Mouse (Mus musculus): ENCODE data around the gene Fhod1. TPM values are rescaled to one million over a fixed set of nuclear protein-coding genes. Genes with fewer than 3 reads are reported as not detected.

Fhod1 gene
- total RNA-seq, 2 experiments from 2014 or later, result 2.8 to 2.9 TPM

- DNase-seq (ENCODE audit: low spot score in 2 of 2), result peak; percentile 97 to 98
- intact Hi-C loops (cut with DNase I), result no loop called here
Measured at GRCm38 (mm10) chr8:105326141-105326672, 21.5 kb downstream of the Fhod1 start, which contains the start of the genes Lrrc29 and Tmem208. Lrrc29 (minus strand) TSS chr8:105326278. Tmem208 (plus strand) TSS chr8:105326354.

- no peak for DNase-seq (ENCODE audit: low spot score in 2 of 2)
- intact Hi-C loops (cut with DNase I), result no loop called here
Measured at GRCm38 (mm10) chr8:105325641-105326093, 22.1 kb downstream of the Fhod1 start.

GRCm38 (mm10) chr8:105323183-105323582 is 24.6 kb downstream of the Fhod1 start:
- DNase-seq (ENCODE audit: low spot score in 2 of 2), result no peak
- intact Hi-C loops (cut with DNase I), result no loop called here

- DNase-seq (ENCODE audit: low spot score in 2 of 2), result no peak
- intact Hi-C loops (cut with DNase I), result no loop called here
Measured at GRCm38 (mm10) chr8:105318662-105319190, 29.0 kb downstream of the Fhod1 start.

- intact Hi-C loops (cut with DNase I), result no loop called here
- no peak for DNase-seq (ENCODE audit: low spot score in 2 of 2)
Measured at GRCm38 (mm10) chr8:105317941-105318340, 29.8 kb downstream of the Fhod1 start.

- intact Hi-C loops (cut with DNase I), result no loop called here
Measured at GRCm38 (mm10) chr8:105315073-105315769, 32.5 kb downstream of the Fhod1 start.

GRCm38 (mm10) chr8:105313622-105314402 is 33.9 kb downstream of the Fhod1 start:
- intact Hi-C loops (cut with DNase I), result no loop called here
- DNase-seq (ENCODE audit: low spot score in 2 of 2), result no peak

More at GRCm38 (mm10) chr8:105315073-105315769, 32.5 kb downstream of the Fhod1 start:
- DNase-seq (ENCODE audit: low spot score in 2 of 2), result no peak

GRCm38 (mm10) chr8:105312891-105313481 is 34.8 kb downstream of the Fhod1 start:
- DNase-seq (ENCODE audit: low spot score in 2 of 2), result no peak
- intact Hi-C loops (cut with DNase I), result no loop called here

- DNase-seq (ENCODE audit: low spot score in 2 of 2), result no peak
- intact Hi-C loops (cut with DNase I), result no loop called here
Measured at GRCm38 (mm10) chr8:105311718-105312117, 36.0 kb downstream of the Fhod1 start.

GRCm38 (mm10) chr8:105310118-105310517 is 37.6 kb downstream of the Fhod1 start:
- DNase-seq (ENCODE audit: low spot score in 2 of 2), result no peak
- intact Hi-C loops (cut with DNase I), result no loop called here

- DNase-seq (ENCODE audit: low spot score in 2 of 2), result no peak
- intact Hi-C loops (cut with DNase I), result no loop called here
Measured at GRCm38 (mm10) chr8:105309142-105309847, 38.5 kb downstream of the Fhod1 start.

GRCm38 (mm10) chr8:105308428-105308827 is 39.3 kb downstream of the Fhod1 start:
- intact Hi-C loops (cut with DNase I), result no loop called here
- DNase-seq (ENCODE audit: low spot score in 2 of 2), result no peak

GRCm38 (mm10) chr8:105307670-105308069 is 40.1 kb downstream of the Fhod1 start:
- intact Hi-C loops (cut with DNase I), result no loop called here
- no peak for DNase-seq (ENCODE audit: low spot score in 2 of 2)

GRCm38 (mm10) chr8:105306146-105306691 is 41.5 kb downstream of the Fhod1 start:
- intact Hi-C loops (cut with DNase I), result no loop called here

GRCm38 (mm10) chr8:105305211-105306145 is 42.3 kb downstream of the Fhod1 start, which contains the start of gene Elmo3:
Elmo3 (plus strand) TSS chr8:105305601.
- intact Hi-C loops (cut with DNase I), result no loop called here
- peak; percentile 65 to 72 for DNase-seq (ENCODE audit: low spot score in 2 of 2)

More at GRCm38 (mm10) chr8:105306146-105306691, 41.5 kb downstream of the Fhod1 start:
- peak in 1 of 2 experiments; percentile 62 for DNase-seq (ENCODE audit: low spot score in 2 of 2)

- DNase-seq (ENCODE audit: low spot score in 2 of 2), result no peak
- intact Hi-C loops (cut with DNase I), result no loop called here
Measured at GRCm38 (mm10) chr8:105304325-105305210, 43.2 kb downstream of the Fhod1 start.

GRCm38 (mm10) chr8:105303874-105304273 is 43.9 kb downstream of the Fhod1 start:
- no peak for DNase-seq (ENCODE audit: low spot score in 2 of 2)
- intact Hi-C loops (cut with DNase I), result no loop called here
